Mouse (Mus musculus) MEL (cell line): ENCODE data around the gene Gm10577. TPM values are rescaled to one million over a fixed set of nuclear protein-coding genes. Genes with fewer than 3 reads are reported as not detected.

Experiments
- DNase-seq: peaks from one replicate; pipeline ENCODE4 v3.0.0; 2011; ENCODE audit warnings: low read depth, low spot score
- H3K27ac ChIP-seq: 2 replicates; pipeline ENCODE4 v1.5.1; 2012; ENCODE audit warnings: low read depth, mild to moderate bottlenecking, control low read depth, low read length, moderate library complexity; ENCODE audit not compliant: control insufficient read depth
- H3K27me3 ChIP-seq, 2 experiments: fragments of 150-350 bp in 1 of 2; sonication (generic) in 1 of 2; 2 replicates each; pipeline ENCODE4 v1.6.1; 2012; ENCODE audit warnings: low read length in 2 of 2, mild to moderate bottlenecking in 2 of 2, improper control_type of control experiment in 1 of 2, moderate library complexity in 1 of 2; ENCODE audit not compliant: insufficient read depth in 2 of 2, control insufficient read depth in 1 of 2
- H3K36me3 ChIP-seq, 2 experiments: 2 replicates each; pipeline ENCODE4 v1.6.1; 2012 to 2014; ENCODE audit warnings: low read length in 2 of 2, improper control_type of control experiment in 1 of 2, inconsistent platforms in 1 of 2, mild to moderate bottlenecking in 1 of 2; ENCODE audit not compliant: insufficient read depth in 2 of 2, control insufficient read depth in 1 of 2
- H3K4me1 ChIP-seq, 2 experiments: fragments of 150-350 bp in 1 of 2; sonication (generic) in 1 of 2; 2 replicates each; pipeline ENCODE4 v1.6.1; 2012; ENCODE audit warnings: low read length in 2 of 2, improper control_type of control experiment in 1 of 2, mild to moderate bottlenecking in 1 of 2; ENCODE audit not compliant: insufficient read depth in 2 of 2, control insufficient read depth in 1 of 2
- H3K4me3 ChIP-seq, 2 experiments: fragments of 150-350 bp in 1 of 2; sonication (generic) in 1 of 2; 2 replicates each; pipeline ENCODE4 v1.5.1; 2012; ENCODE audit warnings: low read depth in 2 of 2, low read length in 2 of 2, mild to moderate bottlenecking in 2 of 2, moderate library complexity in 2 of 2, control low read depth in 1 of 2, improper control_type of control experiment in 1 of 2; ENCODE audit not compliant: control insufficient read depth in 1 of 2, insufficient read depth in 1 of 2
- H3K79me2 ChIP-seq: 2 replicates; pipeline ENCODE4 v1.6.1; 2012; ENCODE audit warnings: mild to moderate bottlenecking, low read length, moderate library complexity; ENCODE audit not compliant: control insufficient read depth, poor library complexity, insufficient read depth
- H3K9ac ChIP-seq: 2 replicates; pipeline ENCODE4 v1.6.1; 2012; ENCODE audit warnings: low read depth, mild to moderate bottlenecking, control low read depth, low read length, moderate library complexity; ENCODE audit not compliant: control insufficient read depth, poor library complexity, severe bottlenecking
- H3K9me3 ChIP-seq: fragments of 150-350 bp; sonication (generic); replicated peaks from 2 replicates; pipeline ENCODE4 v1.6.1; 2012; ENCODE audit warnings: mild to moderate bottlenecking, low read length, improper control_type of control experiment, moderate library complexity; ENCODE audit not compliant: insufficient read depth
- CTCF ChIP-seq, 3 experiments: IDR thresholded peaks in 2 of 3; conservative IDR thresholded peaks in 1 of 3; 2 replicates each; pipeline ENCODE4 v1.5.1; 2011 to 2012; ENCODE audit warnings: low read length in 3 of 3, low read depth in 2 of 3, mild to moderate bottlenecking in 2 of 3, improper control_type of control experiment in 1 of 3, inconsistent platforms in 1 of 3, mixed read lengths in 1 of 3, moderate library complexity in 1 of 3; ENCODE audit not compliant: control insufficient read depth in 1 of 3, insufficient read depth in 1 of 3, poor library complexity in 1 of 3, severe bottlenecking in 1 of 3
- GABPA ChIP-seq: IDR thresholded peaks from 2 replicates; pipeline ENCODE4 v1.6.1; 2012; ENCODE audit warnings: low read depth, mild to moderate bottlenecking, inconsistent platforms, low read length, improper control_type of control experiment, moderate library complexity
- MAFK ChIP-seq: IDR thresholded peaks from 2 replicates; pipeline ENCODE4 v1.6.1; 2011; ENCODE audit warnings: low read depth, mild to moderate bottlenecking, low read length, improper control_type of control experiment, borderline replicate concordance
- MAX ChIP-seq: IDR thresholded peaks from 2 replicates; pipeline ENCODE4 v1.6.1; 2011; ENCODE audit warnings: low read length, improper control_type of control experiment
- MXI1 ChIP-seq: IDR thresholded peaks from 2 replicates; pipeline ENCODE4 v1.6.1; 2011; ENCODE audit warnings: mild to moderate bottlenecking, low read depth, low read length, improper control_type of control experiment
- POLR2AphosphoS2 ChIP-seq: IDR thresholded peaks from 2 replicates; pipeline ENCODE4 v1.6.1; 2011; ENCODE audit warnings: low read length, improper control_type of control experiment
- RAD21 ChIP-seq: IDR thresholded peaks from 2 replicates; pipeline ENCODE4 v1.6.1; 2011; ENCODE audit warnings: mild to moderate bottlenecking, low read depth, low read length, improper control_type of control experiment
- RCOR1 ChIP-seq: IDR thresholded peaks from 2 replicates; pipeline ENCODE4 v1.6.1; 2012; ENCODE audit warnings: low read depth, mild to moderate bottlenecking, inconsistent platforms, low read length, improper control_type of control experiment
- SMC3 ChIP-seq: IDR thresholded peaks from 2 replicates; pipeline ENCODE4 v1.6.1; 2011; ENCODE audit warnings: low read depth, low read length, improper control_type of control experiment
- USF2 ChIP-seq, 2 experiments: IDR thresholded peaks; 2 replicates each; pipeline ENCODE4 v1.6.1; 2011 to 2012; ENCODE audit warnings: improper control_type of control experiment in 2 of 2, low read length in 2 of 2, borderline replicate concordance in 1 of 2, inconsistent platforms in 1 of 2, low read depth in 1 of 2, mild to moderate bottlenecking in 1 of 2; ENCODE audit not compliant: insufficient read depth in 1 of 2
- ZMIZ1 ChIP-seq: IDR thresholded peaks from 2 replicates; pipeline ENCODE4 v1.6.1; 2012; ENCODE audit warnings: low read depth, mild to moderate bottlenecking, inconsistent platforms, low read length, improper control_type of control experiment, moderate library complexity
- polyA plus RNA-seq, 2 experiments: library from polyadenylated mRNA; stranded (reverse) in 1 of 2; unstranded in 1 of 2; fragments of >175 nt in 1 of 2; fragments of >200 nt in 1 of 2; gene quantifications; 2 replicates each; pipeline versions ENCODE4 v1.2.1 to v1.2.4; 2012; ENCODE audit warnings: low replicate concordance in 2 of 2, low read depth in 1 of 2; ENCODE audit not compliant: insufficient read length in 2 of 2, insufficient read depth in 1 of 2, missing spikeins in 1 of 2
- total RNA-seq: library from RNA; depleted of rRNA; stranded (reverse); fragments of 300-350 nt; gene quantifications from 2 replicates; pipeline ENCODE4 v1.2.3, GENCODE M21; 2012

Gene Gm10577
- total and polyA plus RNA-seq, 3 experiments: not detected

- no peaks in the 10 kb centered on the region for H3K4me1 ChIP-seq
Observed at GRCm38 (mm10) chr4:101017806-101018205, 2.7 kb downstream of the Gm10577 start.

GRCm38 (mm10) chr4:101009092-101009491 lies 11.4 kb downstream of the Gm10577 start:
- Histone ChIP-seq H3K4me3 (no peak overlapping the region), H3K27ac (no peak overlapping the region), H3K27me3 (no peaks in the 10 kb centered on the region), H3K9me3 (no peaks in the 10 kb centered on the region), H3K4me1 (no peaks in the 10 kb centered on the region), H3K79me2 (no peaks in the 10 kb centered on the region), H3K36me3 (no peaks in the 10 kb centered on the region)
- DNase-seq: no peak
- TF ChIP-seq MAX (no peak), MXI1 (no peak), GABPA (no peak), POLR2AphosphoS2 (no peak), USF2 (IDR thresholded peaks at IDR 0.05; ENCODE audit: borderline replicate concordance in 1 of 2, insufficient read depth in 1 of 2, low read depth in 1 of 2, low read length in 2 of 2) (no peak), SMC3 (no peak), CTCF (IDR thresholded peaks at IDR 0.05 in 2 of 3, conservative IDR thresholded peaks at IDR 0.05 in 1 of 3; ENCODE audit: control insufficient read depth in 1 of 3, insufficient read depth in 1 of 3, low read depth in 2 of 3, low read length in 3 of 3, poor library complexity in 1 of 3, severe bottlenecking in 1 of 3) (no peak), ZMIZ1 (no peak)
- TF ChIP-seq, all 39 proteins: peak for 0
- no peak overlapping the region for H3K9ac ChIP-seq

More at GRCm38 (mm10) chr4:101017806-101018205, 2.7 kb downstream of the Gm10577 start:
- Histone ChIP-seq H3K27me3 (no peaks in the 10 kb centered on the region; a peak in 1 of 4 replicates), H3K79me2 (no peaks in the 10 kb centered on the region), H3K27ac (no peak overlapping the region), H3K36me3 (no peaks in the 10 kb centered on the region), H3K4me3 (no peak overlapping the region), H3K9ac (no peak overlapping the region), H3K9me3 (no peaks in the 10 kb centered on the region)
- TF ChIP-seq RAD21 (no peak), MAFK (peak; percentile 67; the same call in 1 of the 2 replicates)
- no peak for DNase-seq

GRCm38 (mm10) chr4:101008362-101008769 lies 12.1 kb downstream of the Gm10577 start:
- Histone ChIP-seq H3K27me3 (no peaks in the 10 kb centered on the region), H3K36me3 (no peaks in the 10 kb centered on the region), H3K79me2 (no peaks in the 10 kb centered on the region), H3K4me1 (no peaks in the 10 kb centered on the region), H3K9me3 (no peaks in the 10 kb centered on the region), H3K9ac (no peak overlapping the region)
- DNase-seq: no peak
- TF ChIP-seq RCOR1 (no peak), MAFK (no peak)
- TF ChIP-seq, all 39 proteins: peak for 0
- Histone ChIP-seq H3K4me3 (no peak overlapping the region), H3K27ac (no peak overlapping the region)
